In the genomic region with DNA sequence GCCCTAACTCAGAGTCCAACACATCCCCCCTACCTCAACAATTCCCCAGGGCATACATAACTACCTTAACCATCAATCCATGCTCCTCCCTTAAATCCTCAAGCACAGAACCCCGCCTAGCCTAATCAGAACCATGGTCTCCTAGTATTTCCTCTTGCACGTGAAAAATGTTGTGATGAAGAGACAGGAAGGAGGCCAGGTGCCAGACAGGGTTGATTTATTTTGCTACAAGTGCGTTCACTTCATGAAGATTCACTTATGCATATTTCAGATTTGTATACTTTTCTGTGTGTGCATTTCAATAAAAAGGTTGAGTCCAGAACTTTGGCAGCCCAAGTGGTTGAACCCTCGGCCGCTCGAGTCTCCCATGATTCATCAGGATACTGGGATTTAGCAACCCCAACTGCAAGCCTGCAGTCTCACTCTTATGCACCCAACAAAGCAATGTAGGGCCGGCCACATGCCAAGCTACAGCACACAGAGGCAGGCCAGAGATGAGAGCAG, we compare ENCODE assay signal across 8 mouse cellular contexts. TPM values are rescaled to one million over a fixed set of nuclear protein-coding genes. Genes with fewer than 3 reads are reported as not detected.
DNase-seq lines count a peak whose midpoint lies in the region; ATAC-seq and TF ChIP-seq lines count a peak whose summit lies in the region.

No protein-coding gene starts in this region.

- no peak for DNase-seq in heart, postnatal 14 days
- DNase-seq in embryonic facial prominence, embryonic 14.5 days (ENCODE audit: low spot score) = no peak
- peak; percentile 66 for DNase-seq in kidney, adult 2 months
- no peak for DNase-seq in urinary bladder, postnatal 25 days (ENCODE audit: low spot score)
- DNase-seq in layer of hippocampus, adult 8-10 months (ENCODE audit: low spot score in 2 of 2) = no peak
- DNase-seq in embryo, embryonic 10.5 days (ENCODE audit: low spot score) = no peak

- no peak for TF ChIP-seq CTCF in kidney, adult 2 months (conservative IDR thresholded peaks at IDR 0.05; ENCODE audit: insufficient read depth, insufficient read length, low read depth, low read length)

- peak overlapping the region; percentile 94 for H3K27ac ChIP-seq in heart, embryonic 15.5 days
- H3K27ac ChIP-seq in embryonic facial prominence, embryonic 14.5 days (replicated peaks; ENCODE audit: low read depth, low read length) = peak overlapping the region; percentile 84; the same call in 1 of the 2 replicates
- H3K27ac ChIP-seq in kidney, adult 2 months (ENCODE audit: insufficient read depth, low read depth, low read length) = no peak overlapping the region
- peak overlapping the region; percentile 18; the same call in 1 of the 2 replicates for H3K27ac ChIP-seq in midbrain, embryonic 16.5 days (ENCODE audit: low read length)

- ATAC-seq in heart, embryonic 15.5 days (replicated peaks; ENCODE audit: insufficient number of reproducible peaks, insufficient read depth, low FRiP score, low read depth) = no peak
- ATAC-seq in embryonic facial prominence, embryonic 14.5 days (ENCODE audit: low read depth) = no peak
- ATAC-seq in midbrain, embryonic 16.5 days = peak; percentile 56

- WGBS in heart, embryonic 15.5 days = 75% methylated on average over 7 of the region's 7 CpGs
- WGBS in embryonic facial prominence, embryonic 14.5 days = 74% methylated on average over 7 of the region's 7 CpGs
- 63% methylated on average over 7 of the region's 7 CpGs for WGBS in kidney, adult 2 months
- 89% methylated on average over 7 of the region's 7 CpGs for WGBS in midbrain, embryonic 16.5 days

- peak overlapping the region; percentile 65 for H3K4me3 ChIP-seq in heart, embryonic 15.5 days
- peak overlapping the region; percentile 88 for H3K4me3 ChIP-seq in embryonic facial prominence, embryonic 14.5 days (ENCODE audit: low read depth, low read length)
- peak overlapping the region; percentile 91 for H3K4me3 ChIP-seq in kidney, adult 2 months (ENCODE audit: insufficient read depth, low read depth, low read length)
- H3K4me3 ChIP-seq in midbrain, embryonic 16.5 days (ENCODE audit: low read depth, low read length) = peak overlapping the region; percentile 98

- intact Hi-C loops in heart, postnatal 14 days (cut with DNase I) = loop anchor here (1.0 to 5.0 kb wide), 3 partner anchors 39 to 76 kb away; no protein-coding TSS in a partner anchor

- no peak overlapping the region for H3K9ac ChIP-seq in heart, embryonic 15.5 days
- no peak overlapping the region for H3K9ac ChIP-seq in embryonic facial prominence, embryonic 14.5 days (ENCODE audit: low read depth, low read length)
- H3K9ac ChIP-seq in midbrain, embryonic 16.5 days (ENCODE audit: low read depth, low read length) = no peak overlapping the region

- peak overlapping the region; percentile 83 for H3K4me2 ChIP-seq in heart, embryonic 15.5 days
- peak overlapping the region; percentile 78 for H3K4me2 ChIP-seq in embryonic facial prominence, embryonic 14.5 days (ENCODE audit: low read depth, low read length)
- H3K4me2 ChIP-seq in midbrain, embryonic 16.5 days (ENCODE audit: low read length) = peak overlapping the region; percentile 86

- H3K36me3 ChIP-seq in heart, embryonic 15.5 days = no peaks in the 10 kb centered on the region
- no peaks in the 10 kb centered on the region for H3K36me3 ChIP-seq in embryonic facial prominence, embryonic 14.5 days (ENCODE audit: control insufficient read depth, insufficient read depth, low read length)
- no peaks in the 10 kb centered on the region for H3K36me3 ChIP-seq in kidney, adult 2 months (ENCODE audit: control insufficient read depth, insufficient read depth, low read length)
- no peaks in the 10 kb centered on the region for H3K36me3 ChIP-seq in midbrain, embryonic 16.5 days (ENCODE audit: control insufficient read depth, insufficient read depth, low read length)

- H3K9me3 ChIP-seq in heart, embryonic 15.5 days (replicated peaks) = no peaks in the 10 kb centered on the region
- H3K9me3 ChIP-seq in embryonic facial prominence, embryonic 14.5 days (ENCODE audit: control insufficient read depth, low read length) = peaks cover 5% of the 10 kb centered on the region; the same call in 1 of the 2 replicates
- no peaks in the 10 kb centered on the region for H3K9me3 ChIP-seq in midbrain, embryonic 16.5 days (replicated peaks; ENCODE audit: control insufficient read depth, low read length, poor library complexity, severe bottlenecking)

- H3K27me3 ChIP-seq in heart, embryonic 15.5 days = no peaks in the 10 kb centered on the region
- no peaks in the 10 kb centered on the region for H3K27me3 ChIP-seq in embryonic facial prominence, embryonic 14.5 days (replicated peaks; ENCODE audit: control insufficient read depth, insufficient read depth, low read length)
- H3K27me3 ChIP-seq in kidney, adult 2 months (replicated peaks; ENCODE audit: control insufficient read depth, insufficient read depth, low read length) = no peaks in the 10 kb centered on the region
- no peaks in the 10 kb centered on the region for H3K27me3 ChIP-seq in midbrain, embryonic 16.5 days (ENCODE audit: control insufficient read depth, insufficient read depth, low read depth, low read length)

- peaks cover 24% of the 10 kb centered on the region for H3K4me1 ChIP-seq in heart, embryonic 15.5 days (replicated peaks)
- H3K4me1 ChIP-seq in embryonic facial prominence, embryonic 14.5 days (ENCODE audit: control insufficient read depth, insufficient read depth, low read length) = peaks cover 8% of the 10 kb centered on the region
- peaks cover 8% of the 10 kb centered on the region for H3K4me1 ChIP-seq in kidney, adult 2 months (ENCODE audit: control insufficient read depth, insufficient read depth, low read length)
- peaks cover 21% of the 10 kb centered on the region for H3K4me1 ChIP-seq in midbrain, embryonic 16.5 days (ENCODE audit: control insufficient read depth, insufficient read depth, low read length)

- no peak for TF ChIP-seq POLR2A in kidney, adult 2 months (IDR thresholded peaks at IDR 0.05; ENCODE audit: low read depth, low read length)

RNA-seq across cellular contexts. Expression of a gene that starts 0.4 kb away (rescaled TPM):
- 20.2 and 20.5 TPM in 2 replicates for polyA plus RNA-seq in heart, embryonic 15.5 days (2015; fragmentation: Nextera tagmentation; extraction: Ambion mirVana)
- total RNA-seq in heart, postnatal 14 days (2021) = 10 to 100 TPM; 23.4 to 29.8 TPM
- polyA plus RNA-seq in embryonic facial prominence, embryonic 14.5 days (2014; fragmentation: Nextera tagmentation; extraction: Ambion mirVana) = 28.0 TPM in 2 replicates
- 23.1 and 25.7 TPM in 2 replicates for polyA plus RNA-seq in kidney, adult 2 months (2012; rRNA removed)
- polyA plus RNA-seq in midbrain, embryonic 16.5 days (2015; fragmentation: Nextera tagmentation; extraction: Ambion mirVana) = 78.0 and 82.3 TPM in 2 replicates
- 100 to 1,000 TPM; 123 to 157 (median 152) TPM for total RNA-seq in layer of hippocampus, adult 8-10 months (2022)
